Mouse (Mus musculus) liver, embryonic 14.5 days (tissue): ENCODE data around the gene Ces1e.

Source experiments
- CTCF ChIP-seq: IDR thresholded peaks from 2 replicates; pipeline ENCODE4 v1.5.1; 2016; ENCODE audit warnings: antibody characterized with exemption, low read depth, control low read depth
- EP300 ChIP-seq: IDR thresholded peaks from 2 replicates; pipeline ENCODE4 v1.6.1; 2016; ENCODE audit warnings: antibody characterized with exemption, low read depth

- no peak for TF ChIP-seq CTCF
- no peak for TF ChIP-seq EP300
Observed at GRCm38 (mm10) chr8:93197685-93198525, 31.5 kb downstream of the Ces1e start, which contains the start of gene Ces1d.
